Comparison of ENCODE assay signal across 8 mouse cellular contexts in the genomic region with DNA sequence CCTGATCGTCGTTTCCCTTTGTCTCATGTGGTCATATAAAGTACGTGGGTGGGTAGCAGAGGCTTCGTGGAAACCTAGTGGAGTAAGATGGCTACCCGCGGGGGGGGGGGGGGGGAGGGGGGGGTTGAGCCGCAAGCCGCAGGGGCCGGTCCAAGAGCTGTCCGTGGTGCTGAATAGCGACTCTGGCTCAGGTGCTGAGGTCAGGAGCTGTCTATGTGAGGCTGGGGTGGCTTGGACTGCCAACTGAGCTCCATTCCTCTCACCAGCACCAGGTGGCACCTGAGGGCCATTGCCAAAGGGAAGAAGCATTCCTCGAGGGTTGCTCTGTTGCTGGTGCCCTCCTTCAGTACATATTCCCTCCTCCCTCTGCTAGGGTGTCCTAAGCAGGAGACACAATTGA. TPM values are rescaled to one million over a fixed set of nuclear protein-coding genes. Genes with fewer than 3 reads are reported as not detected.
DNase-seq lines count a peak whose midpoint lies in the region; ATAC-seq and TF ChIP-seq lines count a peak whose summit lies in the region.

No protein-coding gene starts in this region.

- peak; percentile 34; the same call in 1 of the 2 replicates for TF ChIP-seq CTCF in cerebellum, adult 2 months (IDR thresholded peaks at IDR 0.05; ENCODE audit: borderline replicate concordance, insufficient read depth, low read depth, low read length)
- TF ChIP-seq CTCF in liver, embryonic 14.5 days (IDR thresholded peaks at IDR 0.05; ENCODE audit: low read depth), result no peak; the same call in 1 of the 2 replicates
- peak; percentile 62 for TF ChIP-seq CTCF in stomach, postnatal 0 days (IDR thresholded peaks at IDR 0.05; ENCODE audit: low read depth)

- 0 out of 2 replicates have a peak overlapping the region, but pooled peaks have one; percentile 20 for H3K4me2 ChIP-seq in liver, embryonic 14.5 days (ENCODE audit: low read depth)
- 0 out of 2 replicates have a peak overlapping the region, but pooled peaks have one; percentile 11 for H3K4me2 ChIP-seq in stomach, postnatal 0 days (replicated peaks; ENCODE audit: low read depth)

- no peak for TF ChIP-seq EP300 in liver, embryonic 14.5 days (IDR thresholded peaks at IDR 0.05; ENCODE audit: low read depth)
- TF ChIP-seq EP300 in stomach, postnatal 0 days (optimal IDR thresholded peaks at IDR 0.05), result no peak

- no peak overlapping the region for H3K27ac ChIP-seq in cerebellum, adult 2 months (ENCODE audit: insufficient read depth, low read length)
- H3K27ac ChIP-seq in liver, embryonic 14.5 days, result no peak overlapping the region
- no peak overlapping the region for H3K27ac ChIP-seq in stomach, postnatal 0 days (replicated peaks)

- no peaks in the 10 kb centered on the region for H3K9me3 ChIP-seq in liver, embryonic 14.5 days (ENCODE audit: control insufficient read depth, low read length)
- no peaks in the 10 kb centered on the region for H3K9me3 ChIP-seq in stomach, postnatal 0 days (ENCODE audit: control insufficient read depth, low read length)

- no peak overlapping the region for H3K9ac ChIP-seq in liver, embryonic 14.5 days (replicated peaks)
- no peak overlapping the region for H3K9ac ChIP-seq in stomach, postnatal 0 days (ENCODE audit: low read length)

- 9% methylated on average over 12 of the region's 12 CpGs for WGBS in cerebellum, adult 2 months
- 5% methylated on average over 11 of the region's 12 CpGs for WGBS in liver, embryonic 14.5 days (ENCODE audit: insufficient replicate concordance)
- 7% methylated on average over 10 of the region's 12 CpGs for whole genome bisulfite sequencing in stomach, postnatal 0 days

- DNase-seq in cerebellum, adult 2 months, result no peak
- DNase-seq in cerebellum, adult 11-12 months, result no peak
- peak; percentile 30 for DNase-seq in urinary bladder, postnatal 25 days (ENCODE audit: low spot score)
- DNase-seq in urinary bladder, adult 2 months (ENCODE audit: low spot score), result no peak
- peak; percentile 37 for DNase-seq in induced T-regulatory cell, adult 2 months (ENCODE audit: low read depth)
- peak; percentile 19 to 24 (median 23) for DNase-seq in liver, embryonic 14.5 days (ENCODE audit: low read depth in 3 of 3, low spot score in 3 of 3)
- peak; percentile 79 for DNase-seq in stomach, postnatal 0 days (ENCODE audit: low spot score)
- no peak for DNase-seq in layer of hippocampus, adult 11-12 months (ENCODE audit: low spot score)

- no peak overlapping the region for H3K4me3 ChIP-seq in cerebellum, adult 2 months (replicated peaks; ENCODE audit: insufficient read depth, low read depth, low read length)
- H3K4me3 ChIP-seq in liver, embryonic 14.5 days (ENCODE audit: insufficient read depth in 1 of 2, low read depth in 2 of 2, low read length in 2 of 2), result no peak overlapping the region
- no peak overlapping the region for H3K4me3 ChIP-seq in stomach, postnatal 0 days (ENCODE audit: low read depth, low read length)

- TF ChIP-seq POLR2A in cerebellum, adult 2 months (IDR thresholded peaks at IDR 0.05; ENCODE audit: borderline replicate concordance, insufficient read depth, low read length), result no peak

- H3K36me3 ChIP-seq in liver, embryonic 14.5 days (replicated peaks; ENCODE audit: control insufficient read depth, insufficient read depth, low read depth), result no peaks in the 10 kb centered on the region
- no peaks in the 10 kb centered on the region for H3K36me3 ChIP-seq in stomach, postnatal 0 days (ENCODE audit: control insufficient read depth, insufficient read depth, low read length)

- no peak for ATAC-seq in liver, embryonic 14.5 days (ENCODE audit: insufficient read depth)
- peak; percentile 69 for ATAC-seq in stomach, postnatal 0 days (ENCODE audit: low FRiP score, low TSS enrichment)

- H3K4me1 ChIP-seq in cerebellum, adult 2 months (ENCODE audit: control insufficient read depth, insufficient read depth, low read length), result no peaks in the 10 kb centered on the region
- peaks cover 11 to 20% of the 10 kb centered on the region in 2 experiments for H3K4me1 ChIP-seq in liver, embryonic 14.5 days (replicated peaks; ENCODE audit: control insufficient read depth in 2 of 2, insufficient read depth in 2 of 2, low read length in 1 of 2)
- no peaks in the 10 kb centered on the region for H3K4me1 ChIP-seq in stomach, postnatal 0 days (replicated peaks; ENCODE audit: control insufficient read depth, insufficient read depth)

- no peaks in the 10 kb centered on the region for H3K27me3 ChIP-seq in cerebellum, adult 2 months (ENCODE audit: control insufficient read depth, insufficient read depth, low read length)
- H3K27me3 ChIP-seq in liver, embryonic 14.5 days (ENCODE audit: control insufficient read depth, insufficient read depth, low read length), result no peaks in the 10 kb centered on the region
- no peaks in the 10 kb centered on the region for H3K27me3 ChIP-seq in stomach, postnatal 0 days (ENCODE audit: control insufficient read depth, insufficient read depth, low read length)

RNA-seq across cellular contexts. Expression of gene Fkbp4, which starts 31.0 kb away (rescaled TPM):
- polyA plus RNA-seq in cerebellum, adult 2 months (2012; rRNA removed), result 249 and 256 TPM in 2 replicates
- 115 and 121 TPM in 2 replicates for polyA plus RNA-seq in urinary bladder, adult 2 months (2012; rRNA removed)
- 86.7 and 121 TPM in 2 replicates for polyA plus RNA-seq in liver, embryonic 14.5 days (2012; rRNA removed)
- 158 and 179 TPM in 2 replicates for polyA plus RNA-seq in liver, embryonic 14.5 days (2014; fragmentation: Nextera tagmentation; extraction: Ambion mirVana)
- polyA plus RNA-seq in stomach, postnatal 0 days (2015; fragmentation: Nextera tagmentation; extraction: Ambion mirVana), result 180 TPM in 2 replicates

RNA-seq across cellular contexts. Expression of gene Itfg2, which starts 44.7 kb away (rescaled TPM):
- polyA plus RNA-seq in cerebellum, adult 2 months (2012; rRNA removed), result 48.1 and 52.5 TPM in 2 replicates
- polyA plus RNA-seq in urinary bladder, adult 2 months (2012; rRNA removed), result 10.9 and 15.7 TPM in 2 replicates
- 9.4 and 9.8 TPM in 2 replicates for polyA plus RNA-seq in liver, embryonic 14.5 days (2012; rRNA removed)
- polyA plus RNA-seq in liver, embryonic 14.5 days (2014; fragmentation: Nextera tagmentation; extraction: Ambion mirVana), result 8.7 and 11.9 TPM in 2 replicates
- polyA plus RNA-seq in stomach, postnatal 0 days (2015; fragmentation: Nextera tagmentation; extraction: Ambion mirVana), result 13.6 and 14.8 TPM in 2 replicates

RNA-seq across cellular contexts. Expression of gene Pzp, which starts 57.1 kb away (rescaled TPM):
- not detected in 2 replicates for polyA plus RNA-seq in cerebellum, adult 2 months (2012; rRNA removed)
- polyA plus RNA-seq in urinary bladder, adult 2 months (2012; rRNA removed), result 0.09 TPM in 1 of 2 replicates, not detected in the other
- 119 and 187 TPM in 2 replicates for polyA plus RNA-seq in liver, embryonic 14.5 days (2012; rRNA removed)
- 201 and 204 TPM in 2 replicates for polyA plus RNA-seq in liver, embryonic 14.5 days (2014; fragmentation: Nextera tagmentation; extraction: Ambion mirVana)
- polyA plus RNA-seq in stomach, postnatal 0 days (2015; fragmentation: Nextera tagmentation; extraction: Ambion mirVana), result 1.5 and 3.1 TPM in 2 replicates

Comparison
In these comparisons a context has a peak if more than half of its experiments do, and no peak if none do; other contexts are left out.
1. DNase-seq: peak in urinary bladder, postnatal 25 days (single experiment), induced T-regulatory cell, adult 2 months (single experiment), liver, embryonic 14.5 days (3 of 3) and stomach, postnatal 0 days (single experiment); none in cerebellum, adult 2 months (0 of 2), cerebellum, adult 11-12 months (single experiment), urinary bladder, adult 2 months (single experiment) and layer of hippocampus, adult 11-12 months (single experiment).
2. RNA of gene Pzp, which starts 57.1 kb away (polyA plus RNA-seq): 119 to 204 TPM in liver, embryonic 14.5 days; 1.5 to 3.1 TPM in stomach, postnatal 0 days, not detected in cerebellum, adult 2 months and 0.09 TPM in urinary bladder, adult 2 months; every median in the first group is over 10 times any median in the second.